Mouse (Mus musculus): ENCODE results near the gene Ccdc157. TPM values are rescaled to one million over a fixed set of nuclear protein-coding genes. Genes with fewer than 3 reads are reported as not detected.

Ccdc157 gene
- polyA plus RNA-seq, 1 experiment from 2014 or later = 12.3 TPM

DNA sequence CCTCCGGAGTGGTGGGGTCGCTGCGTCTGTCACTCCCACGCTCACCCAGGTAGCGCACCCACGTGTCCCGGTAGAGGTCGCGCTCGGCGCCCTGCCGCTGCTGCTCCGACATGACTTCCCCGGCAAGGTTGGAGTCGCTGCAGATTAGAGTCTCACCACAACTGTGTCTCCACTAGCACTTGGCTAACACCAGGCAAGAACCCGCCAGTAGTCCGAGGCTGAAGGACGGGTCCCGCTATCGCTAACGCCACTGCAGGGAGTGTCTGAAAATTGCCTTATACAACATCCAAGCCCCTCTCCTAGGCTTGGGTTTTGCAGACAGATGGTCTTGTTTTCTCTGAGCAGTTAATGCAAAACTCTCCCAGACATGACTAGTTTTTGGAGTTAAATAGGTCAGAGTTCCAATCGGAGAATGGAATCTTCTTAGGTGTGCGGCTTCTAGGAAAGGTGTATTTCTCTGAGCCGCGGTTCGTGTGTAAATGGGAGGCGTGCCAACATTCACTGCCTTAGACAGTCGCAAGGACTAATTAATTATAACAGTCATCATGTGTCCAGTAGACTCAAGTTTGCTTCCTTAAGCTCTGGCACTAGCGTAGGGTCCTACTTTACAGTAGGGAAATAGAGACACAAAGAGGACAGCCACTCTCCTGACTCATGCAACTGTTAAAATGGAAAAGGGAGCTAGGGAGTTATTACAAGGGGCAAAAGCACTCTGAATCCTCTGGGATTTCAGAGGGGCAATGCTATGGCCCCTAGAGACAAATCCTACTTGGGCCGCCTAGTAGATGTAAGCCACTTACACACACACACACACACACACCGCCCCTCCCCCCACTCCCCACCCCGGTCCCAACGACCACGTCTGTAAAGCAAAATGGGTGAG, 64.7 kb downstream of the Ccdc157 start, which contains the start of gene Mtfp1:
Gene Mtfp1 (minus strand): TSS at position 275 of the 883 bp plus-strand sequence.
- Histone ChIP-seq H3K9ac (peak within 1 kb of the TSS; percentile 37), H3K4me2 (peak within 1 kb of the TSS; percentile 85), H3K27ac (peak within 1 kb of the TSS; percentile 91), H3K4me1 (peaks cover 27% of the 10 kb centered on the region), H3K27me3 (no peaks in the 10 kb centered on the region), H3K9me3 (no peaks in the 10 kb centered on the region), H3K4me3 (peak within 1 kb of the TSS; percentile 58), H3K36me3 (peaks cover 3% of the 10 kb centered on the region; the same call in 1 of the 2 replicates)
- 7% methylated on average over 31 of the region's 34 CpGs for WGBS
- ATAC-seq (ENCODE audit: insufficient number of reproducible peaks, low FRiP score, low TSS enrichment, low read depth) = no peak

DNA sequence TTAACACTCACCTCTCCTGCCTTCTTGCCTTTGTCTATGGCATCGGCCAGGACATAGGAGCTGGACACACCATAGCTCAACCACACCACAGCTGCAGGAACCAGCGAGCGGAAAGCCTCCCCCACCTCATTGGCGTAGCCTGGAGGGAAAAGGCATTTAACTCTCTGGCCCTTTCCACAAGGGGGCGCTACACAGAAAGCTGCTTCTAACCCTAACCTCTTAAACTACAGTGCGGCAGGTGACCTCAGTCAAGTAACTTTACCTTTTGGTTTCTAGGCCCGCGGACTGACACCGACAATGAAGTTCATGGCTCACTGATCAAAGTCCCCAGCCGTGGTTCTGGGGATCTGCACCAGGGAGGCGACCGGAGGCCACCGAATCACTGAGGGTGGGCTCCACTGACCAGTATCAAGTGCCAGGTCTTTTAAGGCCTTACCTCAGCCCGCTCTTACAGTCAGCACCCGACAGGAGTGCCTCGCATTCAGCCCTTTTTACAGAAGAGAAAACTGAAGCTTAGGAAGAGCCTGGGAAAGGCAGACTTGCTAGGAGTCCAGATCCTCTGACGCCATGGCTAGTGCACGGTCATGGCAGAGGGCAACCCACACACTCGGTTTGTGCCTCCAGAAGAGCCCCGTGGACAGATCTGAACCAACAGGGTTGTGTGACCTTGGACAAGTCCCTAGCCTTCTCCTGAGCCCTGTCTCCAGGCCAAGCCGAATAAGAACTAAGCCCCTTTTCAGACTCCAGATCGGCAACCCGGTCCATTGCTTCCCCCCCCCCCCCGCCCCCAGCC, 65.5 kb downstream of the Ccdc157 start:
- Histone ChIP-seq H3K27ac (peak overlapping the region; percentile 91), H3K4me2 (peak overlapping the region; percentile 85), H3K4me1 (peaks cover 27% of the 10 kb centered on the region), H3K4me3 (peak overlapping the region; percentile 58), H3K9ac (peak overlapping the region; percentile 37), H3K27me3 (no peaks in the 10 kb centered on the region), H3K36me3 (peaks cover 3% of the 10 kb centered on the region; the same call in 1 of the 2 replicates), H3K9me3 (no peaks in the 10 kb centered on the region)
- ATAC-seq (ENCODE audit: insufficient number of reproducible peaks, low FRiP score, low TSS enrichment, low read depth) = no peak
- 8% methylated on average over 24 of the region's 24 CpGs for WGBS

GRCm38 (mm10) chr11:4093459-4094377, 66.4 kb downstream of the Ccdc157 start:
- Histone ChIP-seq H3K27me3 (no peaks in the 10 kb centered on the region), H3K27ac (no peak overlapping the region), H3K4me3 (no peak overlapping the region), H3K9me3 (no peaks in the 10 kb centered on the region), H3K9ac (no peak overlapping the region), H3K4me2 (no peak overlapping the region), H3K4me1 (peaks cover 27% of the 10 kb centered on the region), H3K36me3 (peaks cover 3% of the 10 kb centered on the region; the same call in 1 of the 2 replicates)
- WGBS = 84% methylated on average over 18 of the region's 18 CpGs
- ATAC-seq (ENCODE audit: insufficient number of reproducible peaks, low FRiP score, low TSS enrichment, low read depth) = no peak

Small RNAs within 50 kb of the gene (microRNA-seq; reads per million reads assigned to microRNA genes)
- 2.7 reads per million, percentile 6 among the genes with 10 or more reads in this experiment for gene Mir3060

Other genes starting within 250 kb of the Ccdc157 start
- gene Slc35e4, start 245.6 kb downstream of the Ccdc157 start, polyA plus RNA-seq (2015; fragmentation: Nextera tagmentation; extraction: Ambion mirVana) = 6.7 and 9.2 TPM in 2 replicates
- 49.4 and 56.2 TPM in 2 replicates for gene Tcn2, start 228.1 kb downstream of the Ccdc157 start, polyA plus RNA-seq (2015; fragmentation: Nextera tagmentation; extraction: Ambion mirVana)
- gene Pes1, start 196.3 kb downstream of the Ccdc157 start, polyA plus RNA-seq (2015; fragmentation: Nextera tagmentation; extraction: Ambion mirVana) = 76.6 and 77.4 TPM in 2 replicates
- 0.15 TPM in 1 of 2 replicates, not detected in the other for gene 4930556J24Rik, start 183.5 kb downstream of the Ccdc157 start, polyA plus RNA-seq (2015; fragmentation: Nextera tagmentation; extraction: Ambion mirVana)
- gene Gal3st1, start 176.7 kb downstream of the Ccdc157 start, polyA plus RNA-seq (2015; fragmentation: Nextera tagmentation; extraction: Ambion mirVana) = 2.6 and 3.0 TPM in 2 replicates
- 0.67 and 1.1 TPM in 2 replicates for gene Sec14l4, start 128.8 kb downstream of the Ccdc157 start, polyA plus RNA-seq (2015; fragmentation: Nextera tagmentation; extraction: Ambion mirVana)
- not detected in 2 replicates for gene Sec14l3, start 95.5 kb downstream of the Ccdc157 start, polyA plus RNA-seq (2015; fragmentation: Nextera tagmentation; extraction: Ambion mirVana)
- gene Mtfp1, start 64.8 kb downstream of the Ccdc157 start, polyA plus RNA-seq (2015; fragmentation: Nextera tagmentation; extraction: Ambion mirVana) = 5.5 and 6.1 TPM in 2 replicates
- 1.9 and 2.0 TPM in 2 replicates for gene Sec14l2, start 36.9 kb downstream of the Ccdc157 start, polyA plus RNA-seq (2015; fragmentation: Nextera tagmentation; extraction: Ambion mirVana)
- gene Rnf215, start 25.1 kb downstream of the Ccdc157 start, polyA plus RNA-seq (2015; fragmentation: Nextera tagmentation; extraction: Ambion mirVana) = 30.8 and 35.5 TPM in 2 replicates
- 44.9 and 45.2 TPM in 2 replicates for gene Sf3a1, start 57 bp upstream of the Ccdc157 start, polyA plus RNA-seq (2015; fragmentation: Nextera tagmentation; extraction: Ambion mirVana)
- gene Tbc1d10a, start 26.5 kb upstream of the Ccdc157 start, polyA plus RNA-seq (2015; fragmentation: Nextera tagmentation; extraction: Ambion mirVana) = 58.7 and 61.9 TPM in 2 replicates
- gene Castor1, start 57.9 kb upstream of the Ccdc157 start, polyA plus RNA-seq (2015; fragmentation: Nextera tagmentation; extraction: Ambion mirVana) = 15.2 and 20.6 TPM in 2 replicates
- 0.12 and 0.23 TPM in 2 replicates for gene Osm, start 76.1 kb upstream of the Ccdc157 start, polyA plus RNA-seq (2015; fragmentation: Nextera tagmentation; extraction: Ambion mirVana)
- 0.49 and 0.53 TPM in 2 replicates for gene Lif, start 97.3 kb upstream of the Ccdc157 start, polyA plus RNA-seq (2015; fragmentation: Nextera tagmentation; extraction: Ambion mirVana)

Data from limb, embryonic 15.5 days (tissue).